Mouse (Mus musculus) cortical plate, adult 2 months (tissue): ENCODE data around the gene Zdhhc22. TPM values are rescaled to one million over a fixed set of nuclear protein-coding genes. Genes with fewer than 3 reads are reported as not detected.

Source experiments
- H3K27ac ChIP-seq: fragments of 200-500 bp; 2 replicates; pipeline ENCODE4 v1.5.1; 2012; ENCODE audit warnings: low read length, control low read depth, inconsistent platforms; ENCODE audit not compliant: insufficient read depth
- H3K4me1 ChIP-seq: fragments of 200-500 bp; 2 replicates; pipeline ENCODE4 v1.6.1; 2011; ENCODE audit warnings: low read length; ENCODE audit not compliant: control insufficient read depth, insufficient read depth
- H3K4me3 ChIP-seq: fragments of 200-500 bp; 2 replicates; pipeline ENCODE4 v1.5.1; 2011; ENCODE audit warnings: mild to moderate bottlenecking, low read length, control low read depth; ENCODE audit not compliant: insufficient read depth
- CTCF ChIP-seq: fragments of 200-500 bp; IDR thresholded peaks from 2 replicates; pipeline ENCODE4 v1.5.1; 2011; ENCODE audit warnings: mild to moderate bottlenecking, control low read depth, low read length; ENCODE audit not compliant: insufficient read depth; ENCODE audit errors: extremely low read depth
- POLR2A ChIP-seq: fragments of 200-500 bp; IDR thresholded peaks from 2 replicates; pipeline ENCODE4 v1.6.1; 2011; ENCODE audit warnings: mild to moderate bottlenecking, low read length, control low read depth; ENCODE audit not compliant: insufficient read depth; ENCODE audit errors: extremely low read depth
- polyA plus RNA-seq: library from polyadenylated mRNA; depleted of rRNA; stranded (reverse); fragments of >200 nt; gene quantifications from 2 replicates; pipeline ENCODE4 v1.2.3, GENCODE M21; 2012

The Zdhhc22 gene
- polyA plus RNA-seq, 1 experiment: 61.1 TPM

- TF ChIP-seq POLR2A: no peak
- peak; percentile 14; the same call in 1 of the 2 replicates for TF ChIP-seq CTCF
- peaks cover 5% of the 10 kb centered on the region; the same call in 1 of the 2 replicates for H3K4me1 ChIP-seq
Measured at GRCm38 (mm10) chr12:86998699-86999098, 8.5 kb upstream of the Zdhhc22 start.

GRCm38 (mm10) chr12:86995931-86996330 is 5.7 kb upstream of the Zdhhc22 start:
- H3K27ac ChIP-seq: no peak overlapping the region
- peaks cover 5% of the 10 kb centered on the region for H3K4me1 ChIP-seq
- H3K4me3 ChIP-seq: no peak overlapping the region
- TF ChIP-seq CTCF: no peak
- no peak for TF ChIP-seq POLR2A

More at GRCm38 (mm10) chr12:86998699-86999098, 8.5 kb upstream of the Zdhhc22 start:
- Histone ChIP-seq H3K27ac (no peak overlapping the region), H3K4me3 (no peak overlapping the region)

GRCm38 (mm10) chr12:86994776-86995175 is 4.5 kb upstream of the Zdhhc22 start:
- Histone ChIP-seq H3K4me3 (no peak overlapping the region), H3K27ac (no peak overlapping the region)
- TF ChIP-seq POLR2A (no peak), CTCF (no peak)

DNA sequence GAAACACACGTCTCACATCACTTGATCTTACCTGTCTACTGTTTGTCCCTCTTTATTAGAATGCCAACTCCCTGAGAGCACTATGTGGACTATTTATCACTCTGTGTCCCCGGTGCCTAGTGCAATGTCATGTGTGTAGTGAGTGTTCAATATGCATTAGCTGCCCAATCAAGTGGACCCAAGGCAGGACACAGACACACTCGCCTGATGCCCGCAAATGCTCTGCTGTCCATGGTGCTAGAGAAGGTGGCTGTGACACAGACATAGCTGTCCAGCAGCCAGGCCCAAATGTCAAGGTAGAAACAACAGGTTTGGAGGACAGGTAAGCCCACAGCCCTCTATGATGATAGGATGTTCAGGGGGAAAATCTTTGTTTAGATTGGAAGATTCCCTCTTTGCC is 3.9 kb upstream of the Zdhhc22 start:
- TF ChIP-seq POLR2A: no peak
- Histone ChIP-seq H3K27ac (no peak overlapping the region), H3K4me3 (no peak overlapping the region), H3K4me1 (peaks cover 4% of the 10 kb centered on the region)

More at GRCm38 (mm10) chr12:86994776-86995175, 4.5 kb upstream of the Zdhhc22 start:
- H3K4me1 ChIP-seq: peaks cover 4% of the 10 kb centered on the region

DNA sequence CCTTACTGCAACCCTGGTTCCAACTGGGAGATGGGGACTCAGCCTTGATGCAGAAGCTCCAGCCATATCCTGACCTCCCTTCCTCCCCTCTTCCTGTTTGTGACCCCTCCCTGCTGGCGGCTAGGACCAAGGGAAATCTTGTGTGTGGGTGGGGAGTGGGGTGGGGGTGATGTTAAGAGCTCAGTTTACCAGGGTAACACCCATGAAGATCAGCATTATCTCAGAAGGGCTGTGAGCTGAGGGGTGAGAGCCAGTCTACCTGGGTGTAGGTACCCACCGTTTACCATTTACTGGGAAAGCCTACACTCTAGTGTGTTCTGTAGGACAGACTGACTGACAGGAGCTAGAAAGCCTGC is 503 bp upstream of the Zdhhc22 start:
- Histone ChIP-seq H3K27ac (no peak overlapping the region), H3K4me1 (peaks cover 7% of the 10 kb centered on the region), H3K4me3 (peak overlapping the region; percentile 54)
- TF ChIP-seq POLR2A: no peak
- no peak for TF ChIP-seq CTCF

DNA sequence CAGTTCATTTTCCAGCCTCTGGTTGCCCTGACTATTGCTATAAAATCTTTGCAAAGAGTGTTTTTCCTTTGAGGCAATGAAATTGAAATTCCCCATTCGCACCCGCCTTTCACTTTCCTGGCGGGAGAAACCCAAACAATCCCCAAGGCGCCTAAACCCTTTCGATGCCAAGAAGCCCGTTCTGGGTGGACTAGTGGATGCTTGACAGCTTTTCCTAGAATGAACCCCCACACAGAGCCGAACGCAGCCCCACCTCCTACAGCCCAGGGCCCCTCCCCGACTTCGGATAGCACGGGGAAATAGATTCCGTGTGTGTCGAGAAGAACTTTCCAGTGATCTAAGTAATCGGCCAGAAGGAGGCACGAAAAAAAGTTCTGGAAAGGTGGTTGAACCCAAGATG is 852 bp downstream of the Zdhhc22 start:
- TF ChIP-seq CTCF (no peak), POLR2A (no peak)
- H3K4me3 ChIP-seq: peak overlapping the region; percentile 54
- peaks cover 10% of the 10 kb centered on the region for H3K4me1 ChIP-seq
- peak overlapping the region; percentile 76; the same call in 1 of the 2 replicates for H3K27ac ChIP-seq

DNA sequence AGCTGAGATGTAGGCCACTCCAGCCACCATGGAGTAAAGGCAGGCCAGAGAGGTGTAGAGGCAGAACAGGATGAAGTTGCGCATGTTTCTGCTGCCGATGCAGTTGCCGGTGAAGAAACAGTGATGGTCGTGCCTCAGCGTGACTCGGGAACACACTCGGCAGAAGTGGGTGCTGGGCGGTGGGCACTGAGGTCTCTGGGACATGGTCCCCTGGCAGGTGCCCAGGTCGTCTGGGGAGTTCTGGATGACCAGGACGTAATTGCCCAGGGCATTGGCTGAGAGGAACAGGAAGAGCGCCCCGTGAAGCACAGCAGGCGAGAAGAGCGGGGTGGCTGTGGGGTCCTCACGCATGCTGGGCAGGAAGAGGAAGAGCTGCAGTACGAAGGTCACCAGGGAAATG is 2.0 kb downstream of the Zdhhc22 start:
- Histone ChIP-seq H3K27ac (no peak overlapping the region), H3K4me3 (no peak overlapping the region), H3K4me1 (peaks cover 10% of the 10 kb centered on the region)
- TF ChIP-seq POLR2A (no peak), CTCF (no peak)

DNA sequence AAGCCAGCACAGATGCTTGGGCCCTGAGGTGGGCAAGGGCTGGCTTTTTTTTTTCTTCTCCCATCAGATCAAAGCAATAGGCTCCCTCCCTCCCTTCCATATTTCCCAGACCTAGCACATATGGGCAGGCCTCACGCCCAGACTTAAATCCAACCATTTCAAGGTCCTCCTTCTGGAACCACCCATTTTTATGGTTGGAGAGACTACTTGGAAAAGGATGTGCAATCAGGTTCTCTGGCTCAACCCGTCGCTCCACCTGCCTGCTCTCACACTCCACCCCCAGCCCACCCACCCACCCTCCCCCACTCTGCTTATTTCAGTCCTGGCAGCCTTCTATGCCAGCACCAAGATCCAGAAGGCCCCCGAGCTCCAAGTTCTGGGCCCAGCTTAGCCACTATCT is 3.7 kb downstream of the Zdhhc22 start:
- TF ChIP-seq POLR2A (no peak), CTCF (no peak)
- H3K4me1 ChIP-seq: peaks cover 9% of the 10 kb centered on the region
- H3K27ac ChIP-seq: no peak overlapping the region; the same call in 1 of the 2 replicates

GRCm38 (mm10) chr12:86984194-86984555 is 6.1 kb downstream of the Zdhhc22 start:
- no peak for TF ChIP-seq POLR2A
- no peak for TF ChIP-seq CTCF
- Histone ChIP-seq H3K4me3 (no peak overlapping the region), H3K27ac (no peak overlapping the region), H3K4me1 (peaks cover 6% of the 10 kb centered on the region)

More for the DNA sequence above, 3.7 kb downstream of the Zdhhc22 start:
- no peak overlapping the region for H3K4me3 ChIP-seq

DNA sequence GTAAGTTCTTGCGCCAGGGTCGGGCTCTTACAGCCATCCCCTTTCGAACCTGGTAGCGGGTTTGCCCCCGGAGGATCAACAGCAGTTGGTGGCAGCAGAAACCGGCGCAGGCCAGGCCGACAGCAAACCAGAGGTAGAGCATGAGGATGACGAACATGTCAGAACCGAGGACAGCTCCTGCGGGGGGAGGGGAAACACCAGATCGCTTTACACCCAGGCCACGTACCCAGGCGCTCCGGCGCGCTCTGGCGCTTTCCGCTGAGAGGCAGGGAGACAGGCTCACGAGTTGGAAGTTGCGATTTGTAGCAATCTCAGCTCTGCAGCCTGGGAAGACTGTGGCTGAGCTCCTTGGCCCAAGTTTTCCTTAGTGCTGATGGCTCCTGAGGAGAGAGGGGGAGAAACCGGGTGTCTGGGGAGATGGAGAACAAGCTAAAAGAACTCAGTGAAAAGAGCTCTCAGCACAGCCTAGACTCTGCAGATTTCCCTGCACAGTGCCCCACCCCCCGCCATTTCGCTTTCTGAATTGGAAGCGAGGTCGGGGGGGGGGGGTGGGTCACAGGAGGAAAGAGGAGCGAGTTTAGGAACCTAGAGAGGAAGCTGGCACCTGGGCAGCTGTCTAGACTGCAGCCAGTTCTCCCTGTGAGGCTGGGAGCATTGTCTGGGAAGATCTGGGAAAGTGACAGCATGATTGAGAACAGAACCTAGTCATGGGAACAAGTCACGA is 6.6 kb downstream of the Zdhhc22 start:
- Histone ChIP-seq H3K4me3 (no peak overlapping the region), H3K4me1 (peaks cover 5% of the 10 kb centered on the region), H3K27ac (no peak overlapping the region)
- 0 out of 2 replicates have a peak, but pooled peaks have one; percentile 8 for TF ChIP-seq POLR2A
- TF ChIP-seq CTCF: no peak

DNA sequence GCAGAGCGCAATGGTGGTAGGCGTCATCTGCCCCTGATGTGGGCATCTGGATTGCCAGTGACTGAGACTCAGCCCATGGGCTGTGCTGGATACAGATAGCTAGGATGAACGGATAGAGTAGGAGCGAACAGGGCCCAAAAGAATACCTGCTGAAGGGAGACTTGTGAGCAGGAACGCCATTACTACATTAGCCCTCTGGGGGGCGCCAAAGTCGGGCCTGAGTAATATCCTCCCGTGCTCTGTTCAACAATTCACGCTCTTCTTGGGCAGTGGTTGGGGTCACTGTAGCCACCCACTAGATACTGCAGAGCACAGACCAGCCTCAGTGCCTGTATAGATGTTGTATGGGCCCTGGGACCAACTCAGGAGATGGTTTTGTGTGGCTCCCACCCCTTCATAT is 9.1 kb downstream of the Zdhhc22 start:
- peaks cover 5% of the 10 kb centered on the region for H3K4me1 ChIP-seq
- H3K4me3 ChIP-seq: no peak overlapping the region
- TF ChIP-seq POLR2A (no peak), CTCF (peak; percentile 59)
- no peak overlapping the region for H3K27ac ChIP-seq
